Mouse (Mus musculus) kidney, adult 2 months (tissue): ENCODE measurements around the gene Gtf3c2. TPM values are rescaled to one million over a fixed set of nuclear protein-coding genes. Genes with fewer than 3 reads are reported as not detected.
"Not testable (repeated sequence)": the region's sequence is repeated elsewhere in the genome, so short reads cannot be mapped to it uniquely, and the experiment has no call there.

ENCODE experiments used
- DNase-seq: peaks from one replicate; pipeline ENCODE4 v3.0.0; 2021
- H3K27ac ChIP-seq: fragments of 200-500 bp; 2 replicates; pipeline ENCODE4 v1.5.1; 2012; ENCODE audit warnings: low read depth, low read length, control low read depth, inconsistent platforms; ENCODE audit not compliant: insufficient read depth
- H3K27me3 ChIP-seq: fragments of 200-500 bp; replicated peaks from 2 replicates; pipeline ENCODE4 v1.6.1; 2012; ENCODE audit warnings: mild to moderate bottlenecking, moderate library complexity, low read length, inconsistent platforms; ENCODE audit not compliant: control insufficient read depth, insufficient read depth
- H3K36me3 ChIP-seq: fragments of 200-500 bp; 2 replicates; pipeline ENCODE4 v1.6.1; 2012; ENCODE audit warnings: mild to moderate bottlenecking, moderate library complexity, low read length, inconsistent platforms; ENCODE audit not compliant: control insufficient read depth, insufficient read depth
- H3K4me1 ChIP-seq: fragments of 200-500 bp; 2 replicates; pipeline ENCODE4 v1.6.1; 2011; ENCODE audit warnings: low read length; ENCODE audit not compliant: control insufficient read depth, insufficient read depth
- H3K4me3 ChIP-seq: fragments of 200-500 bp; 2 replicates; pipeline ENCODE4 v1.5.1; 2011; ENCODE audit warnings: mild to moderate bottlenecking, low read depth, low read length, control low read depth; ENCODE audit not compliant: insufficient read depth
- CTCF ChIP-seq: fragments of 200-500 bp; conservative IDR thresholded peaks from 2 replicates; pipeline ENCODE4 v1.5.1; 2011; ENCODE audit warnings: low read depth, mild to moderate bottlenecking, control low read depth, low read length, moderate library complexity, mixed read lengths; ENCODE audit not compliant: insufficient read depth, insufficient read length
- POLR2A ChIP-seq: fragments of 200-500 bp; IDR thresholded peaks from one replicate; pipeline ENCODE4 v1.6.1; 2011; ENCODE audit warnings: low read depth, low read length, control low read depth
- WGBS: fragments of 180-500 bp; shearing (Covaris S2); methylation state at CpG from one replicate; pipeline ENCODE4 v1.1.7; 2018; 5-methylcytosine and 5-hydroxymethylcytosine counted together
- polyA plus RNA-seq: library from polyadenylated mRNA; depleted of rRNA; stranded (reverse); fragments of >200 nt; gene quantifications from 2 replicates; pipeline ENCODE4 v1.2.3, GENCODE M21; 2012

Gtf3c2 gene
- polyA plus RNA-seq, 1 experiment = 47.8 TPM

DNA sequence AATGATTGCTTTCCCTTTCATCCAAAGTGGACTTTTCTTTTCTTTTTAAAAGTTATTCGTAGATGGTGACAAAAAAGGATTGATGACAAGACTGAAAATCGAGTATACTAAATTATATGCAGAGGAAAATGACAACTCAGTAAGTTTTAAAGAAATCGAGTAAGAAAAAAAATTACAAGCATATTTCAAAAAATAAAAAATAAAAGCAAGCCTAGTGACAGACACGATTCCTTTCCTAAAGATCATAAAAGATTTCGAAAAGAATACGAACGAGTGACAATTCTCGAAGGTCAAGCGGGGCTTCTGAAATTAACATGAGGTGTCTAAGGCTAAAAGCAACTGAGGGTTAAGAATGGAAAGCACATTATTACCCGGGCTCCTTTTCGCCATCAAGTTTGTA lies 39.5 kb upstream of the Gtf3c2 start:
- TF ChIP-seq POLR2A = no peak
- TF ChIP-seq CTCF = no peak
- no peaks in the 10 kb centered on the region for H3K36me3 ChIP-seq
- H3K27ac ChIP-seq = peak overlapping the region; percentile 3; the same call in 1 of the 2 replicates
- no peaks in the 10 kb centered on the region for H3K4me1 ChIP-seq
- H3K4me3 ChIP-seq = peak overlapping the region; percentile 93
- WGBS = under 1% methylated on average over 11 of the region's 11 CpGs
- no peak for DNase-seq
- no peaks in the 10 kb centered on the region for H3K27me3 ChIP-seq

DNA sequence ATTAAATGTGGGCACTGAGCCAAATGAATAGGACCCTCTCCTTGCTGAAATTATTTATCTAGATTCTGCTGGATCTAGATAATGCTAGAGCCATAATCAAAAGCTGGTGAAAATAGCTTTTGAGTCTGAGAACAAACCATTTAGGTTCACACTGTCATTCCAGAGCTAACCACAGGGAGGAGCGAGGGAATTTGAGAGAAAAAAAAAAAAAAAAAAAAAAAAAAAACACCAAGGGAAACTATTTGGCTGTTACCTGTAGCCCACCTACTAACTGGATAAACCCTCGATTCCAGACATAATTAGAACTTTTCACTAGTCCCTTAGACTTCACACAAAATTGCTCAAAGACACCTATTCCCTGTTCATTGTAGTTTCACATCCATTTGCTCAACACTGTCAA lies 39.1 kb upstream of the Gtf3c2 start:
- Histone ChIP-seq H3K27me3 (no peaks in the 10 kb centered on the region), H3K27ac (no peak overlapping the region), H3K4me1 (no peaks in the 10 kb centered on the region), H3K36me3 (no peaks in the 10 kb centered on the region), H3K4me3 (no peak overlapping the region)
- DNase-seq = peak; percentile 22
- WGBS = 2% methylated on average over 2 of the region's 2 CpGs
- TF ChIP-seq CTCF (no peak), POLR2A (no peak)

DNA sequence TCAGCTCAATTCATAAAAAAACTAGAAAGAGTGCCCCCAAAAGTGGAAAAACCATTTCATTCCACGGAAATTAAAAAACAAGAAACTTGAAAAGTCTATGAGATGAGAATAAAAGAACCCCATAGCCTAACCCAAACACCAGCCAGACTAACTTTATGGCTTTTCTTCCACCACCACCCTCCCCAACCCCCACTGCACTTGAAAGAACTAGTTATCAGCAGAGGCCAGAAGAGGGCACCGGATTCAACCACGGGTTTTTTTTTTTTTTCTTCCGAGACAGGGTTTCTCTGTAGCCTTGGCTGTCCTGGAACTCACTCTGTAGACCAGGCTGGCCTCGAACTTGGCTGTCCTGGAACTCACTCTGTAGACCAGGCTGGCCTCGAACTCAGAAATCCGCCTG lies 38.4 kb upstream of the Gtf3c2 start:
- Histone ChIP-seq H3K36me3 (no peaks in the 10 kb centered on the region), H3K27me3 (no peaks in the 10 kb centered on the region), H3K4me3 (no peak overlapping the region), H3K27ac (no peak overlapping the region), H3K4me1 (no peaks in the 10 kb centered on the region)
- TF ChIP-seq CTCF (no peak), POLR2A (no peak)
- no peak for DNase-seq
- 54% methylated on average over 7 of the region's 7 CpGs for WGBS

DNA sequence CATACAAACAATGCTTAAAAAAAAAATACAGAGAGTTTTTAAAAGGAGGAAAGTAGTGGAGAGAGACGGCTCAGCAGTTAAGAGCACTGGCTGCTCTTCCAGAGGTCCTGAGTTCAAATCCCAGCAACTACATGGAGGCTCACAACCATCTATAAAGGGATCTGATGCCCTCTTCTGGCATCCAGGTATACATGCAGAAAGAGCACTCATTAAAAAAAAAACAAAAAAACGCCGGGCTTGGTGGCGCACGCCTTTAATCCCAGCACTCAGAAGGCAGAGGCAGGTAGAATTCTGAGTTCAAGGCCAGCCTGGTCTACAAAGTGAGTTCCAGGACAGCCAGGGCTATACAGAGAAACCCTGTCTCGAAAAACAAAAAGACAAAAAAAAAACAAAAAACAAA lies 36.6 kb upstream of the Gtf3c2 start:
- H3K36me3 ChIP-seq, H3K4me3 ChIP-seq, DNase-seq, H3K27me3 ChIP-seq, H3K27ac ChIP-seq, H3K4me1 ChIP-seq: not testable (repeated sequence)
- WGBS = 84% methylated on average over 6 of the region's 6 CpGs

DNA sequence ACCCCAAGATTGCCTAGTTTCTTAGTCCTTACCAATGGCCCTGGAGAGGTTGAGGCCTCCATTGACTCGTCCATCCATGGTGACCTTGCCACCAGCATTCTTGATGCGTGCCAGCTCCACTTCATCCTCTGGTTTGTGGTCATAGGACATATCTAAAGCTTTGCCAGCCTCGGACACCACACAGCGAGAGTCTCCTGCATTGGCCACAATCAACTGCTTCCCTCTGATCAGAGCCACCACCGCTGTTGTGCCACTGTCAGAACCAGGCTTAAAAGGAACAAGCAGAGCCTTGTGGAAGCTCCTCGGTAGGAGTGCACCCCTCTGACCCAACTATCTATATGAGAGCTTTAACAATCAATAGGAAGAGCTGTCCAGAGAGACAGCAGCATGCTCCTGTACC lies 24.5 kb upstream of the Gtf3c2 start:
- no peaks in the 10 kb centered on the region; the same call in 1 of the 2 replicates for H3K4me1 ChIP-seq
- no peak for DNase-seq
- no peak overlapping the region for H3K27ac ChIP-seq
- H3K27me3 ChIP-seq = no peaks in the 10 kb centered on the region
- 91% methylated on average over 6 of the region's 6 CpGs for WGBS
- H3K36me3 ChIP-seq = peaks cover 3% of the 10 kb centered on the region
- TF ChIP-seq CTCF = no peak
- no peak for TF ChIP-seq POLR2A
- H3K4me3 ChIP-seq = no peak overlapping the region

DNA sequence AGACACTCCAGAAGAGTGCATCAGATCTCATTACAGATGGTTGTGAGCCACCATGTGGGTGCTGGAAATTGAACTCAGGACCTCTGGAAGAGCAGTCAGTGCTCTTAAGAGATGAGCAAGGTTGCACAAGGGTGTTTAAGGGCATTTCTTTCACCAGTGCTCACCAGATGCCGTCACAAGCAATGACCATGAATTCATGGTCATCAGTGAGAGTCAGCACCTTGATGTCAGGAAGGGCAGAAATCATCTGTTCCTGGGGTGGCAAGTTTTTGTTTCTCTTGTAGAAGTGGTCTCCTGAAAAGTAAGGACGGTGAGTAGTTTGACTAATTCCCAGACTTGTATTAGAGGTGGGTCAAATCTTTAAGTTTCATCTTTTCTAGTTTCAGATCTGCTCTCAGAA lies 23.9 kb upstream of the Gtf3c2 start:
- TF ChIP-seq CTCF = no peak
- TF ChIP-seq POLR2A = no peak
- Histone ChIP-seq H3K36me3 (peaks cover 3% of the 10 kb centered on the region), H3K4me1 (no peaks in the 10 kb centered on the region; the same call in 1 of the 2 replicates), H3K27ac (no peak overlapping the region), H3K4me3 (no peak overlapping the region), H3K27me3 (no peaks in the 10 kb centered on the region)
- 96% methylated on average over 2 of the region's 2 CpGs for WGBS
- DNase-seq = no peak

DNA sequence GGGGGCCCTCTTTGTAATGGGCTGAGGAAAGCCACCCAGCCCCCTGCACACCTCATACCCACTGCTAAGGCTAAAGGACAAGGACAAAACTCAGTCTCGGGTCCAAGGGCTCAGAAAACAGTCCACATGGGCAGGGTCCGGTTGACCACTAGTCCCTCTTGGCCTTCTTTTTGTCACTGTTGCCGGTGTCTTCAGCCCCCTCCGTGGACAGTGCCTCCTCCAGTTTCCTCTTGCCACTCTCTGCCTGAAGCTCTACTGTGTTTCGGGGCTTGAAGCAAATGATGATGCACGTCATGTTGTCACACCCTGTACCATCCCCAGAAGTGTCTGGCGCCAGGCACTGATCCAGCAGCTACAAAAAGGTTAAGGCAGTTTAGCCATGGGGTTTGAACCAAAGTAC lies 23.0 kb upstream of the Gtf3c2 start:
- WGBS = 89% methylated on average over 7 of the region's 7 CpGs
- H3K36me3 ChIP-seq = peaks cover 5% of the 10 kb centered on the region
- H3K27ac ChIP-seq = peak overlapping the region; percentile 80; the same call in 1 of the 2 replicates

More for the DNA sequence above, 23.0 kb upstream of the Gtf3c2 start:
- DNase-seq = no peak
- no peaks in the 10 kb centered on the region; the same call in 1 of the 2 replicates for H3K4me1 ChIP-seq
- H3K4me3 ChIP-seq = 0 out of 2 replicates have a peak overlapping the region, but pooled peaks have one; percentile 74
- H3K27me3 ChIP-seq = no peaks in the 10 kb centered on the region
- no peak for TF ChIP-seq CTCF
- TF ChIP-seq POLR2A = no peak
